Mouse (Mus musculus) adrenal gland, postnatal 25 days (tissue): ENCODE data around the gene Helz2. TPM values are rescaled to one million over a fixed set of nuclear protein-coding genes. Genes with fewer than 3 reads are reported as not detected.
A peak's percentile ranks its signal among the peaks of the same experiment; 100 is the strongest.
"Not testable (repeated sequence)": the region's sequence is repeated elsewhere in the genome, so short reads cannot be mapped to it uniquely, and the experiment has no call there.

Experiments
- DNase-seq: peaks from one replicate; pipeline ENCODE4 v3.0.0; 2021; ENCODE audit warnings: mixed read lengths
- total RNA-seq: library from RNA; stranded (reverse); gene quantifications from 2 replicates; pipeline ENCODE4 v1.2.3, GENCODE M21; 2021

The Helz2 gene
- total RNA-seq, 1 experiment from 2014 or later, result 22.1 TPM

DNA sequence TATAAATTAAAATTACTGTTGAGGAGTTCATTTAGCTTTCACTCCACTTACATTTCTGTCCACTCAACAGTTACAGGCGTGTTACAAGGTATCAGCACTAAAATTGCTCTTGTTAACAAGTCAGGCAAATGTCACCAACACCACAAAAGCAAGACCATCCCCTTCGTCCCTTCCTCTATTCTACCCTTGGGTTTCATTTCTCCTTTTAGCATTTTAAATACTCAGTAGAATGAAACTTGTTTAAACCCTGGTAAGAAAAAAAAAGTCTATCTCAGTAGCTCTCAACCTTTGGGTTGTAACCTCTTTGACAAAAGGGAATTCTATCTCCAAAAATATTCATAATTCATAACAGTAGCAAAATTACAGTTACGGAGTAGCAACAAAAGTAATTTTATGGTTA is 48.8 kb downstream of the Helz2 start:
- no peak for DNase-seq

GRCm38 (mm10) chr2:181191936-181192335 is 49.9 kb downstream of the Helz2 start:
- DNase-seq, result no peak

DNA sequence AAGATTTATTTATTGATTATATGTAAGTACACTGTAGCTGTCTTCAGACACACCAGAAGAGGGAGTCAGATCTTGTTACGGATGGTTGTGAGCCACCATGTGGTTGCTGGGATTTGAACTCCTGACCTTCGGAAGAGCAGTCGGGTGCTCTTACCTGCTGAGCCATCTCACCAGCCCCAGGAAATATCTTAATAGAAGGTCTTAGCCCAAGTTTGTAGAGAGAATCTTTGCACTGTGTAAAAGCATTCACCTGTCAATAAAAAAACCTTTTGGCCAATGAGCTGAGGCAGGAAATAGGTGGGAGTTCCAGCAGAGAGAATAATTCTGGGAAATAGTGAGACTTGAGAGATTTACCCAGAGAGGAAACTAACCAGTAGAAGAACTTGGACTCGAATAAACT is 50.4 kb downstream of the Helz2 start:
- DNase-seq, result not testable (repeated sequence)

- no peak for DNase-seq
These were observed 52.5 kb downstream of the Helz2 start for GRCm38 (mm10) chr2:181189321-181189720.

DNA sequence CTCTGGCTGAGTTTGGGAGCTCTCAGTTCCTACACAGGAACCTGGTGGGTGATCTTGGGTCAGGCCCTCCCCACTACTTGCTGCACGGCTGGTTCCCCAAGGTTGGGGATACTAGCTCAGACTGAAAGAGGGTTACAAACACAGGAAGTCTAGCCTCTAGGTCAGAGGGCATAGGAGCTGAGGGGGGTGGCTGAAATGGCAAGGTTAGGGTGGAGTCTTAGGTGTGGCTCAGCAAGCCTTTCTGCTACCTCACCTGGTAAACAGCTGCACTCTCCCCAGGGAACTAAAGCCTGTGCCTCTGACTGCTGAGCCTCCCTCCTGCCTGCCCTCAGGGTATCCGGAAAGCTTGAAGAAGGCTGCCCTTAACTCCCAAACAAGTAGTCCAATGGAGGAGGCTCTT is 53.1 kb downstream of the Helz2 start:
- no peak for DNase-seq

DNA sequence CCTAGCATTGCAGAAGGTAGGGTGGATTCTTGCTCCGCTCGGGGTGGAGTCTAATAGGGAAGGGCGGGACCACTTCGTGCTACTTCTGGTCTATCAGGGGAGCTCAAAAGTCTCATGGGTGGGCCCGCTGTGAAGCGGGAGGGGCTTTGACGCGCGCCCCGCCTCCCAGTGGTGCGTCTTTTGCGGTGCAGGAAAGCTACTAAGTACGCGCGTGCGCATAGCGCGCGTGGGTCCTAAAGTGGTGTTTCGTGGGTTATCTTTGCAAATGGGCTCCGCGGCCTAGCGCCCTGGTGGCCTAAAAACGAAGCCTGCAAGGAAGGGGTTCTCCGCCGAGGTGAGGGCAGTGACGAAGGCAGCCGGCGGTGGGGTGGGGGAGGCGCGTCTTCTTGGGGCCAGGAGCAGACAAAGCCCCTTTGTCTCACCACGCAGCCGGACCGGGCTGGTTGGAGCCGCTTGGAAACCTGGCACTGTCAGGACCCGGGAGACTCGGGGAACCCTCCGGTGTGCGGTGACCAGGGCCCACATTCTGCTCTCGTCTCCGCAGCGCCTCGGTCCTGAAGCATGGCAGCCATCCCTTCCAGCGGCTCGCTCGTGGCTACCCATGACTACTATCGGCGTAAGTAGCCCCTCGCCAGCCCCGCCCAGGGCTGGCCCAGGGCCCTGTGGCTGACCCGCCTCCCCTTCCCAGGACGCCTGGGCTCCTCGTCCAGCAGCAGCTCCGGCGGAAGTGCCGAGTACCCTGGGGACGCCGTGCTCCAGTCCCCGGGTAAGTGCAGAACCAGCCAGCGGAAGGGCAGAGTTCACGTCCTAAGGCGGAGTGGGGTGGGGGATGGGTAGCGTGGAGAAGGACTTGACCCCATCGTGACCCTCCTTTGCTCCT is 54.5 kb downstream of the Helz2 start, which contains the start of gene Ppdpf:
Gene Ppdpf, plus strand, starts transcription at position 127 of the 880 bp plus-strand sequence.
- peak; percentile 92 for DNase-seq

GRCm38 (mm10) chr2:181186635-181187034 is 55.2 kb downstream of the Helz2 start:
- peak; percentile 81 for DNase-seq

DNA sequence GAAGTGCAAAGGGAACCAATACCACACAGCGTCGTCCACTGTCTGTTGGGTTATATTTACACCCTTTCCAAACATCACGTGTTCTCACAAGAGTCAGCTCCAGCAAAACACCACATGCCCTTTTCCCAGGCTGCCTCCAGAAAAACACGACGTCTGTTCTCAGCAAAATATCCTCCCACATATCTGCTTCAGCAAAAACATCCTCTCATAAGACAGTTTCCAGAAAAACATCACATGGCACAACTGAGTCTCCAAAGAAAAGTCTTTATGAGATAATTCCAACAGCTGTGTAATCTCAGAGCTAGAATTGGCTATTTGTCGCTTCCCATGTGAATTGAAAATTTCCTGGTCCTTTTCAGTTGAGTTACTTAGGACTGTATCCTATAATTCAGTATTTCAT is 60.9 kb downstream of the Helz2 start:
- no peak for DNase-seq

GRCm38 (mm10) chr2:181178471-181178870 is 63.4 kb downstream of the Helz2 start:
- no peak for DNase-seq

DNA sequence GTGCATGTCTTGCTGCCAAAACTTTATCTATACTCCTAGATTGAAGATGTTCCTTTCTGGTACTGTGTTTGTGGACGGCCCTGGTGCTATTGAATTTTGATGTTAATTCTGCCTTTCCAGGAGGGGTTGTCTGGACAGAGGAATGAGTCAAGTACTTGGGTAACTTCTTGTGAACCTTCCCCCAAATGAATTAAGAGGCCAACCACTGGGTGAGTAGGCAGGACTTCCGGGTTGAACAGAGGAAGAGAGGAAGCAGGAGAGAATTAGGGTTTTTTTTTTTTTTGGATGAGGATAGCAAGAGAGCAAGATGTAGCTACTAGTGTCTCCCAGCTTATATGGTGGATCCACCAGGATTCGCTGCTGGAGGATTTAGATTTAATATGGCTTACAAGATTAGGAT is 63.8 kb downstream of the Helz2 start:
- DNase-seq, result no peak

Other genes with a start within 250 kb of the Helz2 start
- gene Chrna4, start 198.5 kb downstream of the Helz2 start, total RNA-seq, result 9.9 and 19.2 TPM in 2 replicates
- gene Kcnq2, start 106.7 kb downstream of the Helz2 start, total RNA-seq, result 3.7 and 6.3 TPM in 2 replicates
- 38.2 and 49.3 TPM in 2 replicates for gene Eef1a2, start 85.0 kb downstream of the Helz2 start, total RNA-seq
- gene Ppdpf, start 54.8 kb downstream of the Helz2 start, total RNA-seq, result 79.5 and 82.6 TPM in 2 replicates
- not detected in 2 replicates for gene Ptk6, start 39.2 kb downstream of the Helz2 start, total RNA-seq
- 0.58 TPM in 1 of 2 replicates, not detected in the other for gene Srms, start 28.8 kb downstream of the Helz2 start, total RNA-seq
- gene Fndc11, start 22.0 kb downstream of the Helz2 start, total RNA-seq, result 0.43 and 0.67 TPM in 2 replicates
- gene Gmeb2, start 46.0 kb upstream of the Helz2 start, total RNA-seq, result 15.3 and 18.5 TPM in 2 replicates
- gene Stmn3, start 72.5 kb upstream of the Helz2 start, total RNA-seq, result 9.8 and 12.2 TPM in 2 replicates
- gene Rtel1, start 77.7 kb upstream of the Helz2 start, total RNA-seq, result 43.4 and 44.7 TPM in 2 replicates
- 51.2 and 61.6 TPM in 2 replicates for gene Zgpat, start 122.9 kb upstream of the Helz2 start, total RNA-seq
- 40.8 and 49.7 TPM in 2 replicates for gene Arfrp1, start 123.4 kb upstream of the Helz2 start, total RNA-seq
- gene Lime1, start 138.1 kb upstream of the Helz2 start, total RNA-seq, result 24.7 and 33.2 TPM in 2 replicates
- 14.6 and 20.8 TPM in 2 replicates for gene Zbtb46, start 217.4 kb upstream of the Helz2 start, total RNA-seq